Mouse (Mus musculus): Measurements from ENCODE around the gene Hes1. TPM values are rescaled to one million over a fixed set of nuclear protein-coding genes. Genes with fewer than 3 reads are reported as not detected.

Gene Hes1
- polyA plus RNA-seq, 1 experiment from 2014 or later, result 68.7 TPM

- H3K27ac ChIP-seq (ENCODE audit: low read depth, low read length), result no peak overlapping the region
- H3K4me1 ChIP-seq (ENCODE audit: control insufficient read depth, insufficient read depth, low read length), result peaks cover 47% of the 10 kb centered on the region
- no peaks in the 10 kb centered on the region for H3K27me3 ChIP-seq (ENCODE audit: control insufficient read depth, insufficient read depth, low read length)
- H3K36me3 ChIP-seq (ENCODE audit: control insufficient read depth, insufficient read depth, low read length), result no peaks in the 10 kb centered on the region
- H3K4me3 ChIP-seq (ENCODE audit: low read length), result no peak overlapping the region
- no peak overlapping the region for H3K4me2 ChIP-seq (replicated peaks; ENCODE audit: low read depth, low read length)
- no peak for ATAC-seq (ENCODE audit: low FRiP score, low TSS enrichment)
- 80% methylated on average over 2 of the region's 2 CpGs for WGBS
- H3K9ac ChIP-seq (ENCODE audit: low read depth, low read length), result no peak overlapping the region
- H3K9me3 ChIP-seq (ENCODE audit: control insufficient read depth, low read length), result no peaks in the 10 kb centered on the region
Measured at GRCm38 (mm10) chr16:30056906-30057305, 7.3 kb upstream of the Hes1 start.

- H3K9ac ChIP-seq (ENCODE audit: low read depth, low read length), result no peak overlapping the region
- H3K9me3 ChIP-seq (ENCODE audit: control insufficient read depth, low read length), result no peaks in the 10 kb centered on the region
- H3K36me3 ChIP-seq (ENCODE audit: control insufficient read depth, insufficient read depth, low read length), result no peaks in the 10 kb centered on the region
- H3K27me3 ChIP-seq (ENCODE audit: control insufficient read depth, insufficient read depth, low read length), result no peaks in the 10 kb centered on the region
- WGBS, result 16% methylated on average over 9 of the region's 9 CpGs
- peaks cover 49% of the 10 kb centered on the region for H3K4me1 ChIP-seq (ENCODE audit: control insufficient read depth, insufficient read depth, low read length)
- ATAC-seq (ENCODE audit: low FRiP score, low TSS enrichment), result no peak
- H3K27ac ChIP-seq (ENCODE audit: low read depth, low read length), result 0 out of 2 replicates have a peak overlapping the region, but pooled peaks have one; percentile 2
- H3K4me2 ChIP-seq (replicated peaks; ENCODE audit: low read depth, low read length), result no peak overlapping the region; the same call in 1 of the 2 replicates
- no peak overlapping the region for H3K4me3 ChIP-seq (ENCODE audit: low read length)
Measured at GRCm38 (mm10) chr16:30058974-30059717, 5.0 kb upstream of the Hes1 start.

GRCm38 (mm10) chr16:30060412-30060811 is 3.8 kb upstream of the Hes1 start:
- H3K9me3 ChIP-seq (ENCODE audit: control insufficient read depth, low read length), result no peaks in the 10 kb centered on the region
- no peak overlapping the region; the same call in 1 of the 2 replicates for H3K4me2 ChIP-seq (replicated peaks; ENCODE audit: low read depth, low read length)
- no peak overlapping the region for H3K9ac ChIP-seq (ENCODE audit: low read depth, low read length)
- no peak overlapping the region for H3K4me3 ChIP-seq (ENCODE audit: low read length)
- H3K27ac ChIP-seq (ENCODE audit: low read depth, low read length), result no peak overlapping the region
- 19% methylated on average over 8 of the region's 8 CpGs for WGBS
- no peak for ATAC-seq (ENCODE audit: low FRiP score, low TSS enrichment)
- H3K4me1 ChIP-seq (ENCODE audit: control insufficient read depth, insufficient read depth, low read length), result peaks cover 49% of the 10 kb centered on the region
- H3K36me3 ChIP-seq (ENCODE audit: control insufficient read depth, insufficient read depth, low read length), result no peaks in the 10 kb centered on the region
- no peaks in the 10 kb centered on the region for H3K27me3 ChIP-seq (ENCODE audit: control insufficient read depth, insufficient read depth, low read length)

- Histone ChIP-seq H3K4me1 (ENCODE audit: control insufficient read depth, insufficient read depth, low read length) (peaks cover 49% of the 10 kb centered on the region), H3K4me3 (ENCODE audit: low read length) (peak overlapping the region; percentile 85), H3K9ac (ENCODE audit: low read depth, low read length) (peak overlapping the region; percentile 95), H3K27me3 (ENCODE audit: control insufficient read depth, insufficient read depth, low read length) (no peaks in the 10 kb centered on the region), H3K9me3 (ENCODE audit: control insufficient read depth, low read length) (no peaks in the 10 kb centered on the region), H3K4me2 (replicated peaks; ENCODE audit: low read depth, low read length) (peak overlapping the region; percentile 90), H3K36me3 (ENCODE audit: control insufficient read depth, insufficient read depth, low read length) (peaks cover 6% of the 10 kb centered on the region; the same call in 1 of the 2 replicates), H3K27ac (ENCODE audit: low read depth, low read length) (peak overlapping the region; percentile 98)
- ATAC-seq (ENCODE audit: low FRiP score, low TSS enrichment), result no peak
- WGBS, result 21% methylated on average over 12 of the region's 12 CpGs
Measured at GRCm38 (mm10) chr16:30062242-30063030, 1.7 kb upstream of the Hes1 start.

- peak overlapping the region; percentile 98 for H3K27ac ChIP-seq (ENCODE audit: low read depth, low read length)
- no peaks in the 10 kb centered on the region for H3K27me3 ChIP-seq (ENCODE audit: control insufficient read depth, insufficient read depth, low read length)
- peak; percentile 38 for ATAC-seq (ENCODE audit: low FRiP score, low TSS enrichment)
- H3K4me2 ChIP-seq (replicated peaks; ENCODE audit: low read depth, low read length), result peak overlapping the region; percentile 90
- H3K9ac ChIP-seq (ENCODE audit: low read depth, low read length), result peak overlapping the region; percentile 95
- under 1% methylated on average over 38 of the region's 82 CpGs for WGBS
- peak overlapping the region; percentile 85 for H3K4me3 ChIP-seq (ENCODE audit: low read length)
- peaks cover 51% of the 10 kb centered on the region for H3K4me1 ChIP-seq (ENCODE audit: control insufficient read depth, insufficient read depth, low read length)
- H3K9me3 ChIP-seq (ENCODE audit: control insufficient read depth, low read length), result no peaks in the 10 kb centered on the region
- H3K36me3 ChIP-seq (ENCODE audit: control insufficient read depth, insufficient read depth, low read length), result peaks cover 6% of the 10 kb centered on the region; the same call in 1 of the 2 replicates
Measured at GRCm38 (mm10) chr16:30063121-30063881, 883 bp upstream of the Hes1 start.

- Histone ChIP-seq H3K36me3 (ENCODE audit: control insufficient read depth, insufficient read depth, low read length) (peaks cover 6% of the 10 kb centered on the region; the same call in 1 of the 2 replicates), H3K4me3 (ENCODE audit: low read length) (peak overlapping the region; percentile 85), H3K4me2 (replicated peaks; ENCODE audit: low read depth, low read length) (peak overlapping the region; percentile 90), H3K27me3 (ENCODE audit: control insufficient read depth, insufficient read depth, low read length) (no peaks in the 10 kb centered on the region), H3K9ac (ENCODE audit: low read depth, low read length) (peak overlapping the region; percentile 53), H3K9me3 (ENCODE audit: control insufficient read depth, low read length) (no peaks in the 10 kb centered on the region), H3K27ac (ENCODE audit: low read depth, low read length) (peak overlapping the region; percentile 98), H3K4me1 (ENCODE audit: control insufficient read depth, insufficient read depth, low read length) (peaks cover 52% of the 10 kb centered on the region)
- WGBS, result under 1% methylated on average over 8 of the region's 8 CpGs
- no peak for ATAC-seq (ENCODE audit: low FRiP score, low TSS enrichment)
Measured at GRCm38 (mm10) chr16:30064613-30065012, 429 bp downstream of the Hes1 start.

- Histone ChIP-seq H3K9ac (ENCODE audit: low read depth, low read length) (peak overlapping the region; percentile 91), H3K27ac (ENCODE audit: low read depth, low read length) (peak overlapping the region; percentile 97; the same call in 1 of the 2 replicates), H3K4me1 (ENCODE audit: control insufficient read depth, insufficient read depth, low read length) (peaks cover 51% of the 10 kb centered on the region), H3K9me3 (ENCODE audit: control insufficient read depth, low read length) (no peaks in the 10 kb centered on the region), H3K36me3 (ENCODE audit: control insufficient read depth, insufficient read depth, low read length) (peaks cover 6% of the 10 kb centered on the region; the same call in 1 of the 2 replicates), H3K4me2 (replicated peaks; ENCODE audit: low read depth, low read length) (peak overlapping the region; percentile 90), H3K4me3 (ENCODE audit: low read length) (peak overlapping the region; percentile 85), H3K27me3 (ENCODE audit: control insufficient read depth, insufficient read depth, low read length) (no peaks in the 10 kb centered on the region)
- WGBS, result under 1% methylated on average over 21 of the region's 21 CpGs
- ATAC-seq (ENCODE audit: low FRiP score, low TSS enrichment), result peak; percentile 68
Measured at GRCm38 (mm10) chr16:30065077-30065476, 893 bp downstream of the Hes1 start.

GRCm38 (mm10) chr16:30065537-30066183 is 1.5 kb downstream of the Hes1 start:
- H3K36me3 ChIP-seq (ENCODE audit: control insufficient read depth, insufficient read depth, low read length), result peaks cover 6% of the 10 kb centered on the region; the same call in 1 of the 2 replicates
- H3K9me3 ChIP-seq (ENCODE audit: control insufficient read depth, low read length), result no peaks in the 10 kb centered on the region
- WGBS, result under 1% methylated on average over 21 of the region's 21 CpGs
- ATAC-seq (ENCODE audit: low FRiP score, low TSS enrichment), result no peak
- peak overlapping the region; percentile 91 for H3K9ac ChIP-seq (ENCODE audit: low read depth, low read length)
- H3K27ac ChIP-seq (ENCODE audit: low read depth, low read length), result peak overlapping the region; percentile 97
- peak overlapping the region; percentile 85 for H3K4me3 ChIP-seq (ENCODE audit: low read length)
- peak overlapping the region; percentile 90 for H3K4me2 ChIP-seq (replicated peaks; ENCODE audit: low read depth, low read length)
- peaks cover 48% of the 10 kb centered on the region for H3K4me1 ChIP-seq (ENCODE audit: control insufficient read depth, insufficient read depth, low read length)
- no peaks in the 10 kb centered on the region for H3K27me3 ChIP-seq (ENCODE audit: control insufficient read depth, insufficient read depth, low read length)

All from kidney, embryonic 14.5 days (tissue).